In the genomic region with DNA sequence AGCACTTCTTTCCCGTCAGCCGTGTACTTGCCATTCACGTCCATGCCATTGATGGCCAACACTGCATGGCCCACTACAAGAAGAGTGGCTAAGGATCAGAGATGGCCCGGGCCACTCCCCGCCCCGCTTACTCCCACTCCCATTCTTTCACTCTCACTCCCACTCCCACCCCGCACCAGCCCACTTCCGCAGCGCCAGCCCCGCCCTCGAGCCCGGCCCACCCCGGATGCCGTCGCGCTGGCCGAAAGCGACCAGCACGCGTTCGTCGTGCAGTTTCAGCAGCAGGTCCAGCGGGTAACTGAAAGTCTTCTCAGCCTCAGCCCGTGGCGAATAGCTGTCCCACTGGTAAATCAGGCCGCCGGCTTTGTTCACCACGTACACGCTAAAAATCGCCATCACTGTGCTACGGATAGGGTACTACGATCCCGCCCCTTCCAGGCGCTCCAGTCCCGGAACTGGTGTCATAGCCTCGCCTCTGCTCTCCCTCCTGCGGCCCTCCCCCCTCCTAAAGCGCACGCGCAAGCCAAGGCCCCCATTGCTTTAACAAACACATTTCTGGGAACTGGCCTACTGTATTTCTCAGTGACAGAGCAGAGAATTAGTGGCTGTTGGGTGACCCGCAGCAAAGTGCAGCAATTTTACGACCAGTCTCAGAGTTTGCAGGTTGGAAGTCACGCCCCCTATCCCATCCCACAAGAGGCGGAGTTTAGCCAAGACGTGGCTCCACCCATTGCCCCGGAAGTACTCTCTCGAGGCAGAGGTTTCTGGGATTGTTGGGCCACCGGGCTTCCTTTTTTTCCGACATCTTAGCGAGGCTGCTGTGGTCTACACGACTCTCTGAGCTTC, we compare ENCODE assay signal across 7 mouse cellular contexts. TPM values are rescaled to one million over a fixed set of nuclear protein-coding genes. Genes with fewer than 3 reads are reported as not detected.
DNase-seq lines count a peak whose midpoint lies in the region; ATAC-seq lines count a peak whose summit lies in the region.

A gene (plus strand): TSS at position 234 of the 846 bp plus-strand sequence.
A gene (minus strand): TSS at position 695 of the 846 bp plus-strand sequence.

- no peaks in the 10 kb centered on the region for H3K27me3 ChIP-seq in embryonic facial prominence, embryonic 11.5 days (ENCODE audit: control insufficient read depth, insufficient read depth, low read length)
- no peaks in the 10 kb centered on the region for H3K27me3 ChIP-seq in limb, embryonic 10.5 days (ENCODE audit: low read depth, poor library complexity, severe bottlenecking)
- no peaks in the 10 kb centered on the region for H3K27me3 ChIP-seq in midbrain, embryonic 13.5 days

- peak within 1 kb of the TSS; percentile 82 for H3K27ac ChIP-seq in embryonic facial prominence, embryonic 11.5 days (replicated peaks; ENCODE audit: low read depth, low read length)
- peak within 1 kb of the TSS; percentile 94 for H3K27ac ChIP-seq in limb, embryonic 10.5 days
- peak within 1 kb of the TSS; percentile 94 for H3K27ac ChIP-seq in midbrain, embryonic 13.5 days

- WGBS in embryonic facial prominence, embryonic 11.5 days, result under 1% methylated on average over 51 of the region's 51 CpGs
- under 1% methylated on average over 51 of the region's 51 CpGs for WGBS in limb, embryonic 10.5 days
- under 1% methylated on average over 51 of the region's 51 CpGs for WGBS in midbrain, embryonic 13.5 days

- peak within 1 kb of the TSS; percentile 88 for H3K4me3 ChIP-seq in embryonic facial prominence, embryonic 11.5 days (ENCODE audit: low read depth, low read length)
- H3K4me3 ChIP-seq in limb, embryonic 10.5 days, result peak within 1 kb of the TSS; percentile 93
- peak within 1 kb of the TSS; percentile 75 for H3K4me3 ChIP-seq in midbrain, embryonic 13.5 days (replicated peaks)

- peak; percentile 94 for ATAC-seq in embryonic facial prominence, embryonic 11.5 days (replicated peaks; ENCODE audit: insufficient number of reproducible peaks, low FRiP score, low TSS enrichment, low read depth)
- peak; percentile 87 for ATAC-seq in granulocyte monocyte progenitor cell, adult 5-6 weeks (replicated peaks; ENCODE audit: poor library complexity, severe bottlenecking)
- peak; percentile 98 for ATAC-seq in midbrain, embryonic 13.5 days

- no peaks in the 10 kb centered on the region for H3K9me3 ChIP-seq in embryonic facial prominence, embryonic 11.5 days (replicated peaks; ENCODE audit: control insufficient read depth, low read length)
- no peaks in the 10 kb centered on the region for H3K9me3 ChIP-seq in limb, embryonic 10.5 days (replicated peaks)
- H3K9me3 ChIP-seq in midbrain, embryonic 13.5 days, result no peaks in the 10 kb centered on the region

- peak within 1 kb of the TSS; percentile 89 for H3K9ac ChIP-seq in embryonic facial prominence, embryonic 11.5 days (replicated peaks; ENCODE audit: low read length)
- H3K9ac ChIP-seq in midbrain, embryonic 13.5 days (replicated peaks), result peak within 1 kb of the TSS; percentile 84

- peak within 1 kb of the TSS; percentile 61 for H3K4me2 ChIP-seq in embryonic facial prominence, embryonic 11.5 days (ENCODE audit: low read depth, low read length)
- H3K4me2 ChIP-seq in midbrain, embryonic 13.5 days (replicated peaks), result peak within 1 kb of the TSS; percentile 81

- DNase-seq in adrenal gland, postnatal 14 days, result peak; percentile 96
- DNase-seq in embryonic facial prominence, embryonic 11.5 days (ENCODE audit: low spot score), result peak; percentile 98
- peak; percentile 93 for DNase-seq in kidney, adult 11 months
- peak; percentile 94 for DNase-seq in limb, embryonic 10.5 days (ENCODE audit: low spot score)
- peak; percentile 90 for DNase-seq in spleen, adult 12 weeks (ENCODE audit: low spot score)

- peaks cover 6% of the 10 kb centered on the region; the same call in 1 of the 2 replicates for H3K36me3 ChIP-seq in embryonic facial prominence, embryonic 11.5 days (replicated peaks; ENCODE audit: control insufficient read depth, insufficient read depth, low read depth, low read length)
- peaks cover 74% of the 10 kb centered on the region for H3K36me3 ChIP-seq in limb, embryonic 10.5 days
- H3K36me3 ChIP-seq in midbrain, embryonic 13.5 days, result peaks cover 67% of the 10 kb centered on the region

- no peaks in the 10 kb centered on the region for H3K4me1 ChIP-seq in embryonic facial prominence, embryonic 11.5 days (ENCODE audit: control insufficient read depth, insufficient read depth, low read length)
- peaks cover 10% of the 10 kb centered on the region for H3K4me1 ChIP-seq in limb, embryonic 10.5 days
- peaks cover 41% of the 10 kb centered on the region for H3K4me1 ChIP-seq in midbrain, embryonic 13.5 days (replicated peaks)

RNA-seq across cellular contexts. Expression of the first gene that starts in this region (rescaled TPM):
- total RNA-seq in adrenal gland, postnatal 14 days (2021), result 1,105 and 1,276 TPM in 2 replicates
- 2,044 and 2,103 TPM in 2 replicates for polyA plus RNA-seq in embryonic facial prominence, embryonic 11.5 days (2014; fragmentation: Nextera tagmentation; extraction: Ambion mirVana)
- 4,415 and 4,988 TPM in 2 replicates for total RNA-seq in granulocyte monocyte progenitor cell, adult 5-6 weeks (2014; fragmentation: Nextera tagmentation)
- 2,316 and 2,478 TPM in 2 replicates for total RNA-seq in granulocyte monocyte progenitor cell, adult 5-6 weeks (2017)
- 2,001 and 2,302 TPM in 2 replicates for polyA plus RNA-seq in limb, embryonic 10.5 days (2016; fragmentation: Nextera tagmentation; extraction: Ambion mirVana)
- 1,334 and 1,353 TPM in 2 replicates for polyA plus RNA-seq in midbrain, embryonic 13.5 days (2015; fragmentation: Nextera tagmentation; extraction: Ambion mirVana)

RNA-seq across cellular contexts. Expression of the second gene that starts in this region (rescaled TPM):
- 60.4 and 66.1 TPM in 2 replicates for total RNA-seq in adrenal gland, postnatal 14 days (2021)
- polyA plus RNA-seq in embryonic facial prominence, embryonic 11.5 days (2014; fragmentation: Nextera tagmentation; extraction: Ambion mirVana), result 166 and 175 TPM in 2 replicates
- 52.2 and 78.5 TPM in 2 replicates for total RNA-seq in granulocyte monocyte progenitor cell, adult 5-6 weeks (2014; fragmentation: Nextera tagmentation)
- 37.7 and 39.6 TPM in 2 replicates for total RNA-seq in granulocyte monocyte progenitor cell, adult 5-6 weeks (2017)
- 158 and 166 TPM in 2 replicates for polyA plus RNA-seq in limb, embryonic 10.5 days (2016; fragmentation: Nextera tagmentation; extraction: Ambion mirVana)
- 357 and 364 TPM in 2 replicates for polyA plus RNA-seq in midbrain, embryonic 13.5 days (2015; fragmentation: Nextera tagmentation; extraction: Ambion mirVana)

Comparison
In these comparisons a context has a peak if more than half of its experiments do, and no peak if none do; other contexts are left out.
1. Peak in every context shown above with its lines: DNase-seq, ATAC-seq, H3K4me3 ChIP-seq and H3K27ac ChIP-seq.